Mouse (Mus musculus): Measurements from ENCODE around the gene Ptafr. TPM values are rescaled to one million over a fixed set of nuclear protein-coding genes. Genes with fewer than 3 reads are reported as not detected.
"Not testable (repeated sequence)": the region's sequence is repeated elsewhere in the genome, so short reads cannot be mapped to it uniquely, and the experiment has no call there.

Ptafr gene
- polyA plus RNA-seq, 1 experiment from 2014 or later = 0.68 TPM

DNA sequence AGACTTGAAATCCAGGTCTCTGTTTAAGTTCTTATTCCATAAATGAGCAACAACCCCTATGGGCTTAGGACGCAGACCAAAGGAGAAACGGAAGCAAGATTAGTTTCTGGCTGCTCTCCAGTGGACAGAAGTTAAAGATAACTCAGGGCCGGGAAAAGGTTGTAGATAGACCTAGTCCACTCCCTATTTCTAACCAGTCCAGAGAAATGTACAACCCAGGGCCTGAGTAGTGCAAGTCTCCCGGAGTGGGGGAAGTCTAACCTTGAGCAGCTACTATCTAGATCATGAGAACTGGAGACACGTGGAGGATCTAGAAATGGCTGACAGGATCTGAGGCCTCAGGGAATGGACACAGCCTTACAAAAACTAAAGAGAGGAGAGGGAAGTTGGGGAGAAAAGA, 31.4 kb upstream of the Ptafr start:
- Histone ChIP-seq H3K4me1 (peaks cover 35% of the 10 kb centered on the region), H3K36me3 (peaks cover 18% of the 10 kb centered on the region), H3K9me3 (no peaks in the 10 kb centered on the region), H3K9ac (replicated peaks) (peak overlapping the region; percentile 90), H3K27me3 (no peaks in the 10 kb centered on the region), H3K4me2 (replicated peaks) (peak overlapping the region; percentile 70), H3K4me3 (peak overlapping the region; percentile 75), H3K27ac (replicated peaks) (peak overlapping the region; percentile 89)
- ATAC-seq (ENCODE audit: low FRiP score, low read depth) = no peak
- 39% methylated on average over 5 of the region's 5 CpGs for WGBS

DNA sequence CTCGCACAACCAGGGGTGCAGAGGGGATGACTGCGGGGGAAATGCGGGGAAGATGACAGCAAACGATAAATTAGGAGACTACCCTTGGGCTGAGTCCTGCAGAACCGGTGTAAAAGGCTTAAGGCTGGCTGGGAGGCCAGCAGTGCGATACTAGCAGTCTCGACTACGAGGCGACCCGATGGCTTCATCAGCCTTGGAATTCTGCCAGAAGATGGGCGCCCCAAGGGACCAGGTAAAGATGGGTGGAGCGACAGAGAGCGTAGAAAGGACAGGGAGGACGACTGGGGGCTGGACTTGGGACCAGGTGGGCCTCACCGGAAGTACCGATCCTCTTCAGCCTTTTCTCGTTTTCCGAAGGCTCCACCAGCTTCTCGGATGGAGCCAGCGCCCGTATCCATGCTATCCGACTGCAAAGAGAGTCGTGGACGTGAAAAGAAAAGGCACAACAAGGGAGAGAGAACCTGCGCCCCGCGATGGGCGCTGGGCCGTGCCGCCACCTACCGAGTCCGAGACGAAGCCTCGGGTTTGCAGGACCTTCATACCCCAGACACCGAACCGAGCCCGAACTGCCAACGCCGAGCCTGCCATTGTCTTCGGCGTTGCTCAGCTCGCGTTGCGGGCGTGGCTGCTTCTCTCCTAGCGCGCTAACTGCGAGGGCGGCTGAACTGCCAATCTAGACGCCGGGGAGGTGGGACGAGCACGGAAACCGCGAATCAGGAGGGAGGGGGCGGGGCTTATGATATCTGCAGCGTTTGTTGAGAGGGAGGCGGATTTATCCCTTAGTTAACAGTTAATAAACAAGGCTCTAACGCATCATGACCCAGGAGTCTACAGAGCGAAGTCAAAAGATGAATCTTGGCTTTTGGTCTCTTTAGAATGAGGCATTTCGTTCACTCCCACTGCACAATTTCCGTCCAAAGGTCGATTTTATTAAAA, 30.6 kb upstream of the Ptafr start, which contains the start of gene Atpif1:
Atpif1 (minus strand) TSS at position 679 of the 936 bp plus-strand sequence.
- ATAC-seq (ENCODE audit: low FRiP score, low read depth) = peak; percentile 89
- peak within 1 kb of the TSS; percentile 90 for H3K9ac ChIP-seq (replicated peaks)
- no peaks in the 10 kb centered on the region for H3K9me3 ChIP-seq
- H3K36me3 ChIP-seq = peaks cover 20% of the 10 kb centered on the region
- peak within 1 kb of the TSS; percentile 89 for H3K27ac ChIP-seq (replicated peaks)
- peak within 1 kb of the TSS; percentile 70 for H3K4me2 ChIP-seq (replicated peaks)
- H3K27me3 ChIP-seq = no peaks in the 10 kb centered on the region
- peaks cover 35% of the 10 kb centered on the region for H3K4me1 ChIP-seq
- H3K4me3 ChIP-seq = peak within 1 kb of the TSS; percentile 75
- WGBS = under 1% methylated on average over 62 of the region's 63 CpGs

DNA sequence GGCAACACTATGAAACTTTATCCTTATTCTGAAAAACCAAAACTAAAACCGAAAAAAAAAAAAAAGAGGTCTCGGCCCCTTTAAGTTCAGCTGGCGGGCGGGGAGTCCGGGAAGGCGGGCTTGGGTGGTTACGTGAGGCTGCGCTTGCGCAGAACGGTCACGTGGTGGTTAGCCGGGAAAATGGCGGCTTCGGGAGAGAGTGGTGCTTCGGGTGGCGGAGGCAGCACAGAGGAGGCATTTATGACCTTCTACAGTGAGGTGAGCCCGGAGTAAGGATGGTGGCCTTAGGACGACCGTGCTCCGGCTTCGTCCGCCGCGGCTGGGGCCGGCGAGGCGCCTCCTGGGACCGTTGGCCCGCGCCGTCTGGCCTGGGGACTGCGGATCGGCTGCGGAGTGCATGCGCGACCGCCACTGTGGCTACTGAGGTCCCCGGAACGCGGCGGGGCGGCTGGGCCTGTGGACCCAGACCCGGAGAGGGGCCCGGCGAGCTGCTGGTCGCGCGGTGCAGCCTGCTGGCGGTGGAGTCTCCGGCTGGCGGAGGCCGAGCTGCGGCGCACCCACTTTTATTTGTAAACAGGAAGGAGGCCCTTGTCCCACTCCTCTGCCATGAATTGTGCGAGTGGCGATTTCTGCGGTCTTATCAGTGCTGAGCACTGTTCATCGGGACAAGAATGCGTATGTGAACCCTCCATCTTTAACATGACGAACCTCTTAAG, 28.3 kb upstream of the Ptafr start, which contains the start of gene Dnajc8:
Dnajc8 (plus strand) TSS at position 145 of the 716 bp plus-strand sequence.
- Histone ChIP-seq H3K36me3 (peaks cover 29% of the 10 kb centered on the region), H3K9me3 (no peaks in the 10 kb centered on the region), H3K4me2 (replicated peaks) (peak within 1 kb of the TSS; percentile 92), H3K4me1 (peaks cover 35% of the 10 kb centered on the region), H3K27ac (replicated peaks) (peak within 1 kb of the TSS; percentile 82), H3K27me3 (no peaks in the 10 kb centered on the region), H3K9ac (replicated peaks) (peak within 1 kb of the TSS; percentile 97), H3K4me3 (peak within 1 kb of the TSS; percentile 100)
- under 1% methylated on average over 60 of the region's 60 CpGs for WGBS
- peak; percentile 71 for ATAC-seq (ENCODE audit: low FRiP score, low read depth)

DNA sequence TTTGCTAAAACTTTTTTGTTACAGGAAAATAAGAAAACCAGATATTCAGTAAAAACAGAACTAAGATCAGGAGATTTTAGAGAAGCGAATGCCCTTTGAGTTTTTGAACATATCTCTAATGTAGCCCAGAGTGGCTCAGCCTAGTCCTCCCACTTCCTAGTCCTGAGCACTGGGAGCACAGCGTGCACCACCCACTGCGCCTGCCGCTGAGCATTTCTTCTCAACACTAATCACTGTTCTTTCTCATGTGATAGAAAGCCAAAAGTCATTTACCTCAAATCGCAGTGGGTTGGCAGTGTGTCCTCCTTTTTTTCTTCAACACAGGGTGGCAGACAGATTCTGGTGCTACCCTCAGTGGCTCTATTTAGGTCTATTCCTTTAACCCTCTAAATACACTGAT, 24.4 kb upstream of the Ptafr start:
- Histone ChIP-seq H3K27me3 (no peaks in the 10 kb centered on the region), H3K9ac (replicated peaks) (no peak overlapping the region), H3K4me2 (replicated peaks) (no peak overlapping the region), H3K9me3 (no peaks in the 10 kb centered on the region), H3K27ac (replicated peaks) (no peak overlapping the region), H3K4me1 (peaks cover 16% of the 10 kb centered on the region), H3K4me3 (no peak overlapping the region), H3K36me3 (peaks cover 61% of the 10 kb centered on the region)
- WGBS = 97% methylated on average over 5 of the region's 5 CpGs
- ATAC-seq (ENCODE audit: low FRiP score, low read depth) = no peak

DNA sequence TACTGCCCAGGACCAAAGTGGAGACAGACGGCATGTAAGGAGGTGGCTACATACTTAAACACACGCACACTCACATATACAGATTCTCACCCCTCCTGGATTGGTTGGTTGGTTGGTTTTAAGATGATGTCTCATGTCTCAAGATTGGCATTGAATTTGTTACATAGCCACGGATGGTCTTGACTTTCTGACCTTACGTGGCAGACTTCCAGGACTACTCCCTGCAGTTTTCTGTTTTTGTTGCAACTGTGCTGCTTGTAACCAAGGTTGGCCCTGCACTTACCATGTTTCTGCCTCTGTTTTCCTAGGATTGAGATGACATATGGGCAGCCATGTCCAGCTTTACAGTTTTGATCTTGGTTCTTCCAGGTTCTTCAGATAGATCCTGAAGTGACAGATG, 22.5 kb upstream of the Ptafr start:
- H3K4me3 ChIP-seq = no peak overlapping the region

DNA sequence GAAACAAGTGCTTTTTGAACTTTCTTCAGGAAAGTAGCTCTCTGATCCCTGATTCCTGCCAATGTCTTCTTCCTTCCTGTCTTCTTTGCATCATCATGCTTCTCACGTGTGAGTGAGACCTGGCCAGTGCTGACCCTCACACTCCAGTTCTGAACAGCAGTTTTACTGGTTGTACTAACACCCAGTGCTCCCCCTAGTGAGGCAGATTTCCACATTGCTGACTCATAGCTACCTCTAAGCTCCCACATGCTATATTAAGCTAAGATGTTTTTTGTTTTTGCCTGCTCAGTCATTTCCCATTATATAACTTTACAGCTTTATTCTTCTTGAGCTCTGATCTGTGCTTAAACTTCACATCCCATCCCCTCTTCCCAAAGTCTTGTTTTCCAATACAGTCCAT, 21.1 kb upstream of the Ptafr start:
- Histone ChIP-seq H3K27me3 (no peaks in the 10 kb centered on the region), H3K27ac (replicated peaks) (no peak overlapping the region), H3K4me2 (replicated peaks) (no peak overlapping the region), H3K9ac (replicated peaks) (no peak overlapping the region), H3K9me3 (no peaks in the 10 kb centered on the region), H3K36me3 (peaks cover 90% of the 10 kb centered on the region), H3K4me1 (no peaks in the 10 kb centered on the region), H3K4me3 (no peak overlapping the region)
- no peak for ATAC-seq (ENCODE audit: low FRiP score, low read depth)
- 81% methylated on average over 1 of the region's 1 CpGs for WGBS

More for the DNA sequence above, 22.5 kb upstream of the Ptafr start:
- Histone ChIP-seq H3K27me3 (no peaks in the 10 kb centered on the region), H3K9me3 (no peaks in the 10 kb centered on the region), H3K9ac (replicated peaks) (no peak overlapping the region), H3K4me2 (replicated peaks) (no peak overlapping the region), H3K4me1 (peaks cover 9% of the 10 kb centered on the region), H3K27ac (replicated peaks) (no peak overlapping the region), H3K36me3 (peaks cover 78% of the 10 kb centered on the region)
- ATAC-seq (ENCODE audit: low FRiP score, low read depth) = no peak
- 93% methylated on average over 4 of the region's 4 CpGs for WGBS

DNA sequence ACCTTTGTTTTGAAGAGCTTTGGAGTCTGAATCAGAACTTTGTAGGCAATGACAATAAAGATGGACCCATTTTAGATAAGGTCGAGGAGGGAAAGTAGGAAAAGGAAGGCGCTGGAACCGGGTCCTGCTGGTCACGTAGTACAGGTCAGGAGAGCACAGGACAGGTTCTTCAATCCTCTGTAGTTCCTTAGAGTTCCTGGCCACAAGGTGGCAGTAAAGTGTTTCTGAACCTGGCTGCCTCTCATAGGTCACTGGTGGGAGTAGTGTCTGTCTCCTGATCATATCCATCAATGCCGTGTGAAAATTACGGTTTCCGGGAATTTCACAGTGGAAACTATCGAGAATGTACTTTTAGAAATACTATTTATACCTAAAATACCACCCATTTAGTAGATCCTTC, 18.0 kb upstream of the Ptafr start:
- peaks cover 94% of the 10 kb centered on the region for H3K36me3 ChIP-seq
- no peaks in the 10 kb centered on the region for H3K27me3 ChIP-seq
- WGBS = 51% methylated on average over 8 of the region's 8 CpGs
- H3K4me3 ChIP-seq = no peak overlapping the region
- H3K27ac ChIP-seq (replicated peaks) = no peak overlapping the region
- no peak for ATAC-seq (ENCODE audit: low FRiP score, low read depth)
- H3K4me1 ChIP-seq = no peaks in the 10 kb centered on the region
- no peaks in the 10 kb centered on the region for H3K9me3 ChIP-seq
- no peak overlapping the region for H3K4me2 ChIP-seq (replicated peaks)
- H3K9ac ChIP-seq (replicated peaks) = no peak overlapping the region

DNA sequence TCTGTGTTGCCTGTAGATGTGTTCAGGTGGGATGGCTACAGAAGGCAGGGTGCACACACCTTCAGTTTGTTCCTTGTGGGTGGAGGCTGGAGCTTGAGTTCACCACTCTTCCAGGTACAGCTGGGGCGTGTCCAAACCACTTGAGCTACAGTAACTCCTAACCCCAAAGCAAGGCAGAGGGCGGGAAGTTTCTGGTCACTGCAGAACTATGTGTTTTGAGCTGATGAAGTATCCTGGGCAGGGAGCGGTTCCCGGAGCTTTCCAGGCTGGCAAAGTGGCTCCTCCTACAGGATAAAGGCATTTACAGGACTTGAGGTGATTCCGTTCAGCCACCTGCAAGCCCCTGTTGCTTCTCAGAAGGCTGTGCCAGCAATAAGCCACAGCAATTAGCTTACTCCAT, 9.6 kb upstream of the Ptafr start:
- no peaks in the 10 kb centered on the region for H3K9me3 ChIP-seq
- no peaks in the 10 kb centered on the region for H3K4me1 ChIP-seq
- peaks cover 58% of the 10 kb centered on the region for H3K36me3 ChIP-seq
- no peaks in the 10 kb centered on the region for H3K27me3 ChIP-seq
- H3K4me2 ChIP-seq (replicated peaks) = no peak overlapping the region
- no peak overlapping the region for H3K27ac ChIP-seq (replicated peaks)
- whole genome bisulfite sequencing = 67% methylated on average over 5 of the region's 5 CpGs
- H3K9ac ChIP-seq (replicated peaks) = no peak overlapping the region
- no peak for ATAC-seq (ENCODE audit: low FRiP score, low read depth)
- no peak overlapping the region for H3K4me3 ChIP-seq

DNA sequence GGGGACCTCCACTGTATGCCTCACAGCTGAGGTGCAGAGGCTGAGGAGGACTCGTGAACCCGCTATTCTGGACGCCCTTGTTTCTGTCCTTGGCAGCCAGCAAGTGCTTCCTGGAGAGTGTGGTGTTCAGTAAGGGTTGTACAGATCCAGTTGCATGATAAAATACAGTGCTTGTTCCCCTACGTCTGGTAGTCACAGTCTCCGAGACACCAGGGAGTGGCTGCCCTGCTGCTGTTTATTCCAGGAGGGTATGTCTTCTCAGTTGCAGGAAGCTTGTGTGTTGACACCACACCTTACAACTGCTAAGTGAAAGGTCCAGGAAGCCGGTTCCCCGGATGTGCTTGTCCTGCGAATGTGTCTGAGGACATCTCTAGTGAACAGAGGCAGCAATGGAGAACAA, 9.2 kb upstream of the Ptafr start:
- H3K27ac ChIP-seq (replicated peaks) = no peak overlapping the region
- H3K36me3 ChIP-seq = peaks cover 54% of the 10 kb centered on the region
- H3K9me3 ChIP-seq = no peaks in the 10 kb centered on the region
- no peak overlapping the region for H3K9ac ChIP-seq (replicated peaks)
- H3K27me3 ChIP-seq = no peaks in the 10 kb centered on the region
- WGBS = 89% methylated on average over 8 of the region's 8 CpGs
- H3K4me1 ChIP-seq = no peaks in the 10 kb centered on the region
- H3K4me3 ChIP-seq = no peak overlapping the region
- no peak overlapping the region for H3K4me2 ChIP-seq (replicated peaks)
- no peak for ATAC-seq (ENCODE audit: low FRiP score, low read depth)

DNA sequence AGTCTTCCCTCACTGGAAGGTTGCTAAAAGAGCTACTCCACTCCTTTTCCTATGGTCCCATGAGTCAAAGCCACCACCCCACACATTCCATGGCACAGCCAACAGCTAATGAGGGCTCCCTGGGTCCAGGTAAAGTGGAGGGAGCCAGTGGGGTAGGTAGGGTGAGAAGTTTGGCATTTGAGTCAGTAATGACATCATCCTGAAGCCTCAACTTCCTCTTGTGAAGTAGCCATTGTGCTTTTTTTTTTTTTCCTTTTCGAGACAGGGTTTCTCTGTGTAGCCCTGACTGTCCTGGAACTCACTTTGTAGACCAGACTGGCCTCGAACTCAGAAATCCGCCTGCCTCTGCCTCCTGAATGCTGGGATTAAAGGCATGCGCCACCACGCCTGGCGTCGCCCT, 8.3 kb upstream of the Ptafr start:
- not testable (repeated sequence) for H3K4me1 ChIP-seq; H3K9me3 ChIP-seq; H3K27ac ChIP-seq (replicated peaks); H3K4me2 ChIP-seq (replicated peaks); H3K27me3 ChIP-seq; ATAC-seq (ENCODE audit: low FRiP score, low read depth); H3K4me3 ChIP-seq; H3K9ac ChIP-seq (replicated peaks)
- 94% methylated on average over 7 of the region's 7 CpGs for WGBS
- H3K36me3 ChIP-seq = peaks cover 46% of the 10 kb centered on the region

DNA sequence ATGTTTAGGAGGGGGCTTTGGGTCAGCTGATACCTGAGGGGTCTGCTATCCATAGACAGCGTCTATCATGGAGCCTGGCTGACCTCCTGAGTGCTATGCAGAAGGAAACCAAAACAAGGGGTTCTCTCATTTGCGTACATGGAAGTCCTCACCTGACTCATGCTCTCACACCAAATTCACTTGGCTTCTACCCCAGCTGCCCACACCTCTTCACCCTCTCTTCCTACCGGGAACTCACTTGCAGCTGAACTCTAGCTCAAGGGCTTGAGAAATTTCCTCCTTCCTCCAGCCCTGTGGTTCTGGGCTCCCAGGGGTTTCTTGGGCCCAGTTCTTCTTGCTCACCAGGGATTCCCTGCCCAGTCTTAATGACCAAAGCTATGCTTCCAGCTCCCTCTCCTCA, 606 bp upstream of the Ptafr start:
- no peak for ATAC-seq (ENCODE audit: low FRiP score, low read depth)
- Histone ChIP-seq H3K27ac (replicated peaks) (no peak overlapping the region), H3K4me2 (replicated peaks) (no peak overlapping the region), H3K9ac (replicated peaks) (no peak overlapping the region), H3K27me3 (no peaks in the 10 kb centered on the region), H3K9me3 (no peaks in the 10 kb centered on the region), H3K36me3 (no peaks in the 10 kb centered on the region), H3K4me1 (no peaks in the 10 kb centered on the region), H3K4me3 (no peak overlapping the region)
- 81% methylated on average over 3 of the region's 3 CpGs for WGBS

DNA sequence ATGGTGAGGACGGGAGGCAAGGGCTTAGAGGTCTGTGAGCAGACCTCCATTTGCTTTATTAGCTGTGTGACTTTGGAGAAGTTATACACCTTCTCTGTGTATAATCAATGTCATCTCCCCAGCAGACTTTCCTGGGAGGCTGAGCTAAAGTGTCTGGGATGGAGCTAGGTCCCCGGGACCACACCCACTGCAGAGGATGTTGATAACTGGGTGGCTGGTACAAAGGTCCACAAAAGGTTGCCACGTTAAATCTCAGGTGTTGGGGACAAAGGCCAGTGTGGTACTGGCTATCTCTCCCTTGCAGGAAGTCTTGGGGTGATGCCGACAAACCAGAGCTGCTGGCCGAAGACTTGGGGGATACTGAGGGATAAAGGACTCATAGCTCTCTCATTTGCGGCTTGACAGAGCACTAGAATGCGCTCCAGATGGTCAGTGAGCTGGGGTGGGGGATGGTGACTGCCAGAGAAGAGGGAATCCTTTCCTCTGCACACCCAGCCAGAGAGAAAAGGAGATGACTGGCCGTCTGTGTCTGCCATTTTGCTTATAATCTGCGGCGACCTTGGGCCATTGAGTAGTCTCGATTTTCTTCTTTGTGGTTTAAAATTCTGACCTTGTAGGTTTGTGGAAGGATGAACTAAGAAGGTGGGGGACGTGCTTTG, 1.4 kb downstream of the Ptafr start:
- ATAC-seq (ENCODE audit: low FRiP score, low read depth) = no peak
- Histone ChIP-seq H3K27ac (replicated peaks) (no peak overlapping the region), H3K4me2 (replicated peaks) (no peak overlapping the region), H3K36me3 (no peaks in the 10 kb centered on the region), H3K4me3 (no peak overlapping the region), H3K27me3 (no peaks in the 10 kb centered on the region), H3K9ac (replicated peaks) (no peak overlapping the region), H3K4me1 (no peaks in the 10 kb centered on the region), H3K9me3 (no peaks in the 10 kb centered on the region)
- 83% methylated on average over 12 of the region's 12 CpGs for WGBS

All from midbrain, embryonic 12.5 days (tissue).